Mouse (Mus musculus) megakaryocyte progenitor cell, adult 5-6 weeks (primary cell): Measurements from ENCODE around the gene Oxa1l. TPM values are rescaled to one million over a fixed set of nuclear protein-coding genes. Genes with fewer than 3 reads are reported as not detected.
"Not testable (repeated sequence)": the region's sequence is repeated elsewhere in the genome, so short reads cannot be mapped to it uniquely, and the experiment has no call there.

Experiments
- ATAC-seq: replicated peaks from 2 replicates; pipeline ENCODE4 v1.8.0; 2016; ENCODE audit warnings: mild to moderate bottlenecking, moderate TSS enrichment, inconsistent platforms; ENCODE audit not compliant: poor library complexity
- total RNA-seq, 2 experiments: library from RNA; stranded (forward) in 1 of 2; stranded (reverse) in 1 of 2; fragments of 157-497, 149-512 nt in 1 of 2; fragments of 200-1000 nt in 1 of 2; gene quantifications; 2 replicates each; pipeline versions ENCODE4 v1.2.3 to v1.2.4; 2015 to 2017

Gene Oxa1l
- total RNA-seq (2015): 49.6 and 56.2 TPM in 2 replicates
- total RNA-seq (2017): 37.0 and 37.9 TPM in 2 replicates

DNA sequence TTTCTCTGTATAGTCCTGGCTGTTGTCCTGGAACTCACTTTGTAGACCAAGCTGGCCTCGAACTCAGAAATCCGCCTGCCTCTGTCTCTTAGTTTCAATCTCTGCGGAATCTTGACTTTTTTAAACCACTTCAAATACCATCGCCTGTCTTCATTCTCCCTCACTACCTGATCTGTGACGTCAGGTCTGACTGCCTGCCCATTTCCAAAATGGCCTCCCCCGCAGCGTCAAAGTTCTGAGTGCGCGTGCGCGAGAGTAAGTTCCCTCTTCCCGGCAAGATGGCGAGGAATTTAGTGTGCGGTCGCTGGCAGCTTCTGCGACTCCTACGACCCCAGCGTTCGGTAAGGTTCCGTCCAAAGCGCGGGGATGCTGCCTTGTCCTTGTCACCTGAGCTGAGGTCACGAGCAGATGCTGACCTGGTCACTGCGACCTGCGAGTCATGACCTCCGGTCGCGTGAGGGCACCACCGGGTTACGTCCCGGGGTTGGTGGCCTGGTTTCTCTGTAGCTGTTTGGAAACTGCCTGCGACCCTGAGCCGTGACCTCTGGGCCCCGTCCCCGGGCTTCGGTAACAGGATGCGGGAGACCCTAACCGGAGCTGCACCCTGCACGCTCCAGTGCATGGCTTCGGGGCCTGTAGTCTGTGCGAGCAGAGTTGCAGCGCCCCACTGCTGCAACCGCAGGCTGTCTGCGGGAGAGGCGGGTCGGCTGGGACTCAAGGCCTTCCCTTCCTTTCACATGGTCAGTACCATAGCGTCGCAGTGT lies at the start of gene Oxa1l:
TSS of gene Oxa1l (plus strand) at position 258 of the 764 bp plus-strand sequence.
- peak; percentile 95 for ATAC-seq

- ATAC-seq: no peak
These were observed 48.9 kb upstream of the Oxa1l start for GRCm38 (mm10) chr14:54311763-54312162.

GRCm38 (mm10) chr14:54321556-54322376 lies 38.9 kb upstream of the Oxa1l start:
- no peak for ATAC-seq

DNA sequence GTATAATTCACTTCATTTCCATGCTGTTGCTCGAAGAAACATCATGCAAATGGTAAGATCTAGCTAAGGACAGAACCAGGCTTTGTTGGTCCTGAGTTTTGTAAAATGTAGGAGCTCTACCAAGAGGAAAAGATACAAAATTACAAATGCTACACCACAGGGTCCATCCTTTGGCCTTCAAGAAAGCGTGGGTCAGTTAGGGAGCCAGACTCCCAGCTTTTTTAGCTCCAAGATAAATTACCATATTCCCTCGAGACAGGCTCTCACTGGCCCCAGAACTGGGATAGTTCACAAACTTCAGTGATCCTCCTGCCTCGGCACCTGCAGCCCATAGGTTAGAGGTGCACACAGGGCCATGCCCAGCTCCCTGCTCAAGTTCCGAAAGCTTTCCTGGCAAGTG lies 36.1 kb upstream of the Oxa1l start:
- ATAC-seq: no peak

- no peak for ATAC-seq
These were observed 32.1 kb upstream of the Oxa1l start for GRCm38 (mm10) chr14:54328548-54328947.

DNA sequence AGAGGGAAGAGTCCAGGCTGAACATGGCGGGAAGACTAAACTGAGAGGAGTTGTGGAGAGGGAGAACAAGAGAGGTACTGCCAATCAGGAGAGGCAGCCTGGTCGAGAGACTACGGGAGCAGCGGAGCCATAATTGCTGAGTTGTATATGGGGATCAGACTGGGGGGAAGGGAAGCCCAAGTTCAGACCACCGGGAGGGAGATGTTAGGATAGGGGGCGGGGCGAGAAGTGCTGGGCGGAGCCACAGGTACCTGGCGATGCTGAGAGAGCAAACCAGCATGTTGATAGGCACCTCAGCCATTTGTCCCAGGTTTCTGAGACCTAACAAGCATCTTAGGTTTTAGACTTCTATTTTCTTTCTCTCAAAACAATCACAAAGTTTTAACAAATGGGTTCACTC lies 31.4 kb upstream of the Oxa1l start:
- no peak for ATAC-seq

- ATAC-seq: no peak
These were observed 29.5 kb upstream of the Oxa1l start for GRCm38 (mm10) chr14:54331178-54331577.

GRCm38 (mm10) chr14:54332176-54333074 lies 28.2 kb upstream of the Oxa1l start:
- ATAC-seq: no peak

DNA sequence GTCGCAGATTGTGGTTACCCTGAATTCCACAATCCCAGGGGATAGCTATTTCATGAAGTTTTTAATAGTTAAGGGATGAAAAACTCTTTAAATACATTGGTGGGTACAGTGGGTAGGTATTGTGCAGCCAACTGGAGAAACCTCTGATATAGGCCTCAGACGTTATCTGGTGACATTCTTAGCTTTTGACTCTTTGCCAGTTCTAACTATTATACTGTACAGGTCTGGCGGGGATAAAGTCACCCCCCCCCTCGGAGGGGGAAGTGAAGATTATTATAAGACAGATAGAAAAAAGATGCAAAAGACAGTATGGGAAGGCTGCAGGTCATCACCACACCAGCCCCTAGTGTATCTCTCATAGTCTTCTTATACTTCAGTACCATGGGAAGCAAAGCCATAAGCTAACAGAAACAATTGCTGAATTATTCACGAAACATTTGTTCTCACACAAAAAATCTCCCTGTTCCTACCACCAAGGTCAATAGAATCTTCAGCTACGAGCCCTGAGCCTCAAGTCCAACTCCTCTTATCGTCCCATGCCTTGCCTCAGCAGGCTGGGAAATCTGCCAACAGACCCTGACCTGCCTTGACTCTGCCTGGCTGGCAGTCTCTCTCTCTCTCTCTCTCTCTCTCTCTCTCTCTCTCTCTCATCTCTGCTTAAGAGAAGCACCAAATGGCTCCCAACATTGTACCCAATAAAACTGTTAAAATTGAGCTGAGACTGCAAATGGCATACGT lies 27.0 kb upstream of the Oxa1l start:
- ATAC-seq: peak; percentile 94

DNA sequence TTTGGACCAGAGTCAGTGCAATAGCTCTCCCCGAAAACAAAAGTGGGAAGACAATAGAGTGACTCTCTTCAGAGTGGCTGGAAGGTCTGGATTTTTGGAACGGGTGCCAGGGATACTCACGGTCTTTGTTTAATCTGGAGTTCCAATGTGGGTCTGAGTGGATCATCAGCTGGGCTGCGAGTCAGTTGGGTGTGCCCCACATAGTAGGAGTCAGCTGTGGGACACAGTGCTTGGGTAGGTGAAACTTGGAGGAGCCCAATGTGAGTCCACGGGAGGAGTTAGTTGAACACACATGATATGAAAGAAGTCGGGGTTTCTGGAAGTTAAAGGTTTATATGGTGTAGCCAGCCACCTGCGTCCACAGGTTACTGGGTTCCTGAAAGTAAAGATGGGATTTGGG lies 19.8 kb upstream of the Oxa1l start:
- no peak for ATAC-seq

DNA sequence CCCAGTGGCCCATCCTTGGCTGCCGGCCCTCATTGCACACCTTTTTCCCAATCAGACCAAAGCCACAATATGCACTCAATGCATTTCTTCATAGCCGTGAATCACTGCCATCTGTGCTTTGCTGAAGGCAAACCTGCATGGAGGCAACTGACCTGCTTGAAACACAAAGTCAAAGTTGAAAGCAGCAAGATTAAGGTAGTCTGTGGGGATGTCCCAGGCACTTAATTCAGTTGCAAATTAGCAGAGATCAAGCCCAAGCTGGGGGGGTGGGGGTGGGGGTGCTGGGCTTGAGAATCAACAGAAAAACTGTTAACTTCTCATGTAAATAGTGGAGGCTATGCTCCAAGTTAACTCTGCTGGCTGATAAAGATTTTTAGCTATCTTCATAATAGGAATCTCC lies 18.8 kb upstream of the Oxa1l start:
- not testable (repeated sequence) for ATAC-seq

DNA sequence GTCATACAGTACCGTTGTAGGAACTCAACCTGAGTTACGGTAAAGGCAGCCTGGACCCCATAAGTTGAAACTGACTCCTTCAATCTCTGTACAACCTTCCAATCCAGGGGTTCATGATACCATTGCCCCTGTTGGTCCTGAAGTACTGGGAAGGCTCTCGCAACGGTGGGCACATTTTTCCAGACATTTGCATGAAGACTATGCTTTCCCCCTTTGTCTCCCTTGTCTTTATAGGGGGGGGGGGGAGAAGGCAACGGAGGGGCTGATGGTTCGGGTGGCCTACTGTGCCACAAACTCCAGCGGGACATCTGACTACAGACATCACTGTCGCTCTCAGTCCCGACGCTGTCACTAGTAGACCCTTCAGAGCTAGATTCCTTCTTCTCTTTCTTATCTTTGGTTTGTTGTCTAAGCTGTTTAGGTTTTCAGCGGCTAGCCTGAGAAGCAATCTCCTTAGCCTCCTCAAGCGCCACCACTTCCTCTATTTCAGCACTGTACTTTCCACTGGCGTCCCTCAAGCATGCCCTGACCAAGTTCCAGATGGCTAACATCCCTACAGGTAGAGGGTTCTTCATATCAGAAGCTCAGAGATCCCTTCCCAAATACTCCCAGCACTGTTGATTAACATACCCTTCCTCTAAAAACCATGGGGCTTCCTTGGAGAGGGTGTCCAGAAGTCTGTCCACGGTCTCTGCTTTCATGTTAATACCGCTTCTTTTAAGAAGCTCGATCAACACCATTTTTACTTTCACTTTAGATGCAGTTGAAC lies 9.7 kb upstream of the Oxa1l start:
- not testable (repeated sequence) for ATAC-seq

GRCm38 (mm10) chr14:54352314-54352713 lies 8.3 kb upstream of the Oxa1l start:
- ATAC-seq: 0 out of 2 replicates have a peak, but pooled peaks have one; percentile 23

DNA sequence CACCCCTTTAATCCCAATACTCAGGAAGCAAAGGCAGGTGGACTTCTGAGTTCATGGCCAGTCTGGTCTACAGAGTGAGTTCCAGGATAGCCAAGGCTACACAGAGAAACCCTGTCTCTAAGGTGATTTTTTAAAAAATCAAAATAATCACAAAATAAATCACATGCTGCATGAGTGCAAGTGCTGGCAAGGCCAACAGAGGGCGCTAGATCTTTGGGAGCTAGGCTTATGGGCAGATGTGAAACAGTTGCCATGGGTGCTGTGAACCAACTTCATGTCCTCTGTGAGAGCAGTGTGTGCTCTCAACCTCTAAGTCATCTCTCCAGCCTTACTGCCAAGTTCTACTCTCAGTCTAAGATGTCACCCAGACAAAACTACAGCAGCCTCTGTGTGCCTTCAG lies 6.2 kb upstream of the Oxa1l start:
- no peak for ATAC-seq

DNA sequence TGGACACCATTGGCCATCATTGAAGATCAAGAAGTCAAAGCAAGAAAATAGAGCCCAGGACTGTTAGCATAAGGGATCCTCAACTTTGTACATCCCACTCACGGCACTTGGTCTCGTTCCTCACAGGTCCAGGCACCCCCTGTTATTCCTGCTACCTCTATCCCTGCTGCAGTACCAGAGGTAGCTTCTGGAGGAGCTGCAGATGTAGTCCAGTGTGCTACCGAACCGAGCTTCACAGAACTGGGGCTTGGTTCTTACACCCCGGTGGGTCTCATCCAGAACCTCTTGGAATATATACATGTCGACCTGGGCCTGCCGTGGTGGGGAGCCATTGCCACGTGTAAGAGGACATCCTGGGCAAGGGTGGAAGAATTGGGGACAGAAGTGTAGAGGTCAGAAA lies 2.5 kb downstream of the Oxa1l start:
- ATAC-seq: no peak

DNA sequence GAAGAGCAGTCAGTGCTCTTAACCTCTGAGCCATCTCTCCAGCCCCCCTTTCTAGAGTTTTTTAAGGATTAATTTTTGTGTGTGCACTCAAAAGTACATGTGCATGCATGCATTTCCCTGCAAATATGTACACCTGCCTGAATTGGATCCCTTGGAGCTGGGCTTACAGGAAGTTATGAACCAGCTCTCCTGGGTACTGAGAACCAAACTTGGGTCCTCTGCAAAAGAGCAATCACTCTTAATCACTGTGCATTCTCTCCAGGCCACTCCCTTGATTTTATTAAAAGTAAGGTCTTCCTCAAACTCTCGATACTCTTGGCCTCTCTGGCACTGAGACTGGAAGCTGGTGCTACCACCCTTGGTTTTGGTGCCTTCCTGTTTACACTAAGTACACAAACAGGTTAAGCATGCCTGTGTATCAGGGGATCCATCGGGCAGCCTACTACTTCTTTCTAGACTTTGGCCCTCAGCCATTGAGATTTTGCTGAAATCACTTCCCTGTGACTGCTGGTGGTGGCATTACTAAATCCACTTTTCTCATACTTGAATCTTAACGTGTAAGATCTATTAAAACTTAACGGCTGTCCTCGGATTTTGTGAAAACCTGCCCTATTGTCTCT lies 4.5 kb downstream of the Oxa1l start:
- ATAC-seq: no peak

DNA sequence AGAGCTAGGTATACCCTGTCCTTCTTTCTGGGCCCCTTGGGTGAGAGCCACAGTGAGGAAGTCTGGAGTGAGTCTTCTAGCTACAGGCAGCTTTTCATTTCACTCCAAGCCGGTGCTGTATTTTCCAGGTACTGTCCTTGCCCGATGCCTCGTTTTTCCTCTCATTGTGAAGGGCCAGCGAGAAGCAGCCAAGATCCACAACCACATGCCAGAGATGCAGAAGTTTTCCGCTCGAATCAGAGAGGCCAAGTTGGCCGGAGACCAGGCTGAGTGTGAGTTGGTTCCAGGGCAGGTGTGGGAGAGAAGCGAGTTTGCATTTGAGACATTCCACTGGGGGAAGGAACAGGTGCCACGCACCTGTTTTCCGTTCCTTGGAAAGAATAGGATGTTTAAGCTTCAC lies 5.9 kb downstream of the Oxa1l start:
- ATAC-seq: no peak

GRCm38 (mm10) chr14:54367429-54368060 lies 6.9 kb downstream of the Oxa1l start:
- ATAC-seq: no peak

- no peak for ATAC-seq
These were observed 8.7 kb downstream of the Oxa1l start for GRCm38 (mm10) chr14:54369372-54369771.
